Comparison of ENCODE assay signal across 25 mouse cellular contexts in the genomic region with DNA sequence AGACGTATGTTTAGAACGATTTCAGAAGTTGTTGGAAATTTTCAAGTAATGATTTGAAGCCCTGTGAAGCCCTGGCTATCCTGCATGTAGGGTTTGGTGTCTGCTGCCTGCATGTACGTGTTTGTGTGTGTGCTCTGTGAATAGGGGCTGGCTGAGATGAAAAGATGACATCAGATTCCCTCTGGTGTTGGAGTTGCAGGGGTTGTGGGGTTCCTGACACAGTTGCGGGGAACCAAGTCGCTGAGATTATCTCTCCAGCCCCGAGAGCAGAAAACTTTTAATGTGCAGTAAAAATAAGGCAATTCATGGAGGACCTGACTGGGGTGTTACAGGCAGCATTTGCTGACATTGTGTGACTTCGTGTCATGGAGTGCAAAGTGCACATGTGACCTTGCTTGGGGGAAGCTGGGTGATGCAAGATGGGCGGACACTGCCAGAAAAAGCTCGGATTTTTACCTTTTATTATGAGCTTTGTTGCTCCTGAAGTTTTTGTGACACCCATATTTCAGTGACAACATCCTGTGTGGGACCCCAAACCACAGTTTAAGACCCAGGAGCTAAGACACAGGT.
"Had no signal": no experiment of that assay in that cellular context is flagged by ENCODE, and none has a peak within 500 bp of the region (broad histone marks: within the 10 kb centered on the region; RNA-seq: fewer than 3 reads in every experiment).

No protein-coding gene starts in this region.

- H3K4me1 ChIP-seq: forebrain, embryonic 15.5 days; heart, embryonic 13.5 days; heart, embryonic 15.5 days; hindbrain, embryonic 13.5 days; hindbrain, embryonic 15.5 days; kidney, embryonic 15.5 days; limb, embryonic 13.5 days; limb, embryonic 15.5 days had no signal

- H3K36me3 ChIP-seq: forebrain, embryonic 15.5 days; heart, embryonic 13.5 days; heart, embryonic 15.5 days; hindbrain, embryonic 13.5 days; hindbrain, embryonic 15.5 days; kidney, embryonic 15.5 days; limb, embryonic 13.5 days; limb, embryonic 15.5 days had no signal

- DNase-seq: forebrain, postnatal 0 days; gastrocnemius, postnatal 14 days; gastrocnemius, postnatal 36 days; heart, adult 2 months; heart, postnatal 14 days; heart, postnatal 36 days; kidney, adult 11 months; kidney, adult 2 months; kidney, adult 9 months; kidney, postnatal 14 days; kidney, postnatal 36 days; layer of hippocampus, adult 9-11 months; layer of hippocampus, postnatal 36 days; left cerebral cortex, postnatal 4 days had no signal

- H3K27me3 ChIP-seq: forebrain, embryonic 15.5 days; heart, embryonic 13.5 days; heart, embryonic 15.5 days; hindbrain, embryonic 13.5 days; hindbrain, embryonic 15.5 days; kidney, embryonic 15.5 days; limb, embryonic 13.5 days; limb, embryonic 15.5 days had no signal

- H3K9ac ChIP-seq: forebrain, embryonic 15.5 days; forebrain, postnatal 0 days; heart, embryonic 13.5 days; heart, embryonic 15.5 days; hindbrain, embryonic 13.5 days; hindbrain, embryonic 15.5 days; kidney, embryonic 15.5 days; limb, embryonic 13.5 days; limb, embryonic 15.5 days; liver, embryonic 14.5 days had no signal

- H3K27ac ChIP-seq: forebrain, embryonic 15.5 days; heart, adult 2 months; heart, embryonic 13.5 days; heart, embryonic 15.5 days; hindbrain, embryonic 13.5 days; hindbrain, embryonic 15.5 days; hindbrain, postnatal 0 days; kidney, embryonic 15.5 days; kidney, postnatal 0 days; limb, embryonic 13.5 days; limb, embryonic 15.5 days; liver, embryonic 14.5 days had no signal

- H3K4me3 ChIP-seq: forebrain, embryonic 15.5 days; heart, adult 2 months; heart, embryonic 13.5 days; heart, embryonic 15.5 days; hindbrain, embryonic 13.5 days; hindbrain, embryonic 15.5 days; kidney, embryonic 15.5 days; limb, embryonic 13.5 days; limb, embryonic 15.5 days had no signal

- ATAC-seq: forebrain, embryonic 15.5 days; forebrain, postnatal 0 days; hindbrain, postnatal 0 days had no signal

- H3K9me3 ChIP-seq: forebrain, embryonic 15.5 days; heart, embryonic 13.5 days; heart, embryonic 15.5 days; hindbrain, embryonic 13.5 days; hindbrain, embryonic 15.5 days; kidney, embryonic 15.5 days; limb, embryonic 13.5 days; limb, embryonic 15.5 days had no signal

- H3K4me2 ChIP-seq: forebrain, embryonic 15.5 days; heart, embryonic 13.5 days; heart, embryonic 15.5 days; hindbrain, embryonic 13.5 days; hindbrain, embryonic 15.5 days; kidney, embryonic 15.5 days; limb, embryonic 13.5 days; limb, embryonic 15.5 days had no signal
